Mouse (Mus musculus) spleen, adult 2 months (tissue): ENCODE results near the gene Kat6b.

Experiments
- CTCF ChIP-seq: fragments of 200-500 bp; IDR thresholded peaks from 2 replicates; pipeline ENCODE4 v1.5.1; 2011; ENCODE audit warnings: mild to moderate bottlenecking, inconsistent platforms; ENCODE audit not compliant: insufficient read depth, insufficient read length, insufficient replicate concordance; ENCODE audit errors: extremely low read depth
- POLR2A ChIP-seq: fragments of 200-500 bp; IDR thresholded peaks from 2 replicates; pipeline ENCODE4 v1.6.1; 2011; ENCODE audit warnings: low read depth, low read length, inconsistent platforms

GRCm38 (mm10) chr14:21505036-21505435 is 23.8 kb downstream of the Kat6b start:
- no peak for TF ChIP-seq CTCF
- no peak for TF ChIP-seq POLR2A
